Mouse (Mus musculus) intestine, embryonic 14.5 days (tissue): ENCODE results near the gene Tnk1. TPM values are rescaled to one million over a fixed set of nuclear protein-coding genes. Genes with fewer than 3 reads are reported as not detected.

Experiments used
- ATAC-seq: fragments of 200-750 bp; cut with Nextera tagmentation; replicated peaks from 2 replicates; pipeline ENCODE4 v1.8.0; 2017; ENCODE audit warnings: low read depth, moderate number of reproducible peaks, moderate TSS enrichment, moderate library complexity; ENCODE audit not compliant: low FRiP score, low TSS enrichment
- DNase-seq: peaks from one replicate; pipeline ENCODE4 v3.0.0-alpha.2; 2018; ENCODE audit warnings: low spot score
- H3K27ac ChIP-seq: fragments of 300-500 bp; sonication (generic); 2 replicates; pipeline ENCODE4 v1.5.1; 2014; ENCODE audit warnings: low read depth, mild to moderate bottlenecking, control low read depth
- H3K27me3 ChIP-seq: fragments of 300-500 bp; sonication (generic); replicated peaks from 2 replicates; pipeline ENCODE4 v1.6.1; 2014; ENCODE audit warnings: low read length, control low read depth; ENCODE audit not compliant: control insufficient read depth, insufficient read depth
- H3K36me3 ChIP-seq: fragments of 300-500 bp; sonication (generic); 2 replicates; pipeline ENCODE4 v1.6.1; 2014; ENCODE audit warnings: low read length, control low read depth; ENCODE audit not compliant: control insufficient read depth, insufficient read depth
- H3K4me1 ChIP-seq: fragments of 300-500 bp; sonication (generic); replicated peaks from 2 replicates; pipeline ENCODE4 v1.6.1; 2014; ENCODE audit warnings: low read length, control low read depth, mixed read lengths; ENCODE audit not compliant: control insufficient read depth, insufficient read depth
- H3K4me2 ChIP-seq: fragments of 300-500 bp; sonication (generic); 2 replicates; pipeline ENCODE4 v1.6.1; 2014; ENCODE audit warnings: low read length
- H3K4me3 ChIP-seq: fragments of 300-500 bp; sonication (generic); 2 replicates; pipeline ENCODE4 v1.5.1; 2014; ENCODE audit warnings: low read depth, low read length, control low read depth, mixed read lengths
- H3K9ac ChIP-seq: fragments of 300-500 bp; sonication (generic); 2 replicates; pipeline ENCODE4 v1.6.1; 2014; ENCODE audit warnings: mild to moderate bottlenecking, low read length
- H3K9me3 ChIP-seq: fragments of 300-500 bp; sonication (generic); 2 replicates; pipeline ENCODE4 v1.6.1; 2016; ENCODE audit warnings: low read length, control low read depth; ENCODE audit not compliant: control insufficient read depth
- WGBS: fragments of 180-500 bp; shearing (Covaris S2); extraction: QIAGEN DNeasy Blood & Tissue Kit; methylation state at CpG from one replicate; pipeline ENCODE4 v1.1.7; 2014; 5-methylcytosine and 5-hydroxymethylcytosine counted together
- polyA plus RNA-seq: library from polyadenylated mRNA; unstranded; fragments of >200 nt; fragmentation: Nextera tagmentation; extraction: Ambion mirVana; gene quantifications from 2 replicates; pipeline ENCODE4 v1.2.1, GENCODE M21; 2014

Tnk1 gene
- polyA plus RNA-seq, 1 experiment from 2014 or later, result 12.2 TPM

DNA sequence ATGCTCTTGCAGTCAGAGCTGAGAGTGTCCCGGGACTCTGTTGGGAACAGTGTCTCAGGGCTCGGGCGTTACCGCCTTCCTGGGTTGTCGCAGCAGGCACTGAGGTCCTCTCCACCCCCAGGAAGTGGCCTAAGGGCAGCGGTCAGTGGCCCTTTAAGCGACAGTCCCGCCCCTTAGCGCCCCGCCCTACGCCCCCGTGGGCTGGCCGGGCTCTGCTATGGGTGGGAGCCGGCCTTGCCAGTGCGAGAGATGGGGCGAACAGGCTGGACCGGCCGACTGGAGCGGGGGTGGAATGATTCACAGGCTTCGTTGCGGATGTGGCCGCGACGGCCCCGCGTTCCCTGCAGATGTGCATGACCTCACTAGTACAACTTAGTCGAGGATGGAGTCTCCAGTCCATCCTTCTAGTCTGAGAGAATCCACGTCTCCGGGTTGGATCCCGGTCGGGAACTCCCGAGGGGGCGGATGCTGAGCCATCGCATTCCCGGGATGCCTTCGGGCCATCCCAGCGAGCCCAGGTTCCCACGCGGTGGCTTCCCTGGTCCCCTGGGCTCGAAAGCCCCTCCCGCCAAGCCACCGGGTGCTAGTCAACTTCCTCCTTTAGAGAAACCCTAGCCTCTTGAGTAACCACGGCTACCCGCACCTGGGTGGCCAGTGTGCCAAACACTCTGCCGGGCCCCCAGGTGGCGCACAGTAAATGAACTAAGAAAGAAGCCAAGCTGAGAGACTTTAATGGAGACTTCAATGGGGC lies 22.5 kb upstream of the Tnk1 start, which contains the start of gene Kctd11:
TSS of gene Kctd11 (minus strand) at position 554 of the 751 bp plus-strand sequence.
- no peaks in the 10 kb centered on the region for H3K36me3 ChIP-seq
- H3K4me2 ChIP-seq, result peak within 1 kb of the TSS; percentile 69
- under 1% methylated on average over 46 of the region's 46 CpGs for WGBS

DNA sequence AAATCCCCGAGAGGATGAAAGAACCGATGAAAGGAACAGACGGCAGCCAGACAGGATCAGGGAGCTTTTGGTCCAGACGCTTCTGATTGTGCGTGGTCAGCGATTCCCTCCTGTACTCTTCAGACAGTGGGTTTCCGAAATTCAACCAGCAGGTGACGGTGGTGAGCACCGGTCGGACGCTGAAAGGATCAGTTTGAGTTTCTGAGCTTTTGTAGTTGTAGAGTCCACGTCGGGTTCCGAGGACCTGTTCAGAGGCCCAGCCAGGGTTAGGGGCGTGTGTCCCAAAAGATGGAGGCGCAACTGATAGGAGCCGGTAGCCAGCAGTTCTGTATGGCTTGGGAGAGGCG lies 21.9 kb upstream of the Tnk1 start:
- DNase-seq, result peak; percentile 86
- Histone ChIP-seq H3K27me3 (no peaks in the 10 kb centered on the region), H3K4me3 (peak overlapping the region; percentile 52), H3K4me2 (peak overlapping the region; percentile 69), H3K9ac (peak overlapping the region; percentile 55), H3K27ac (peak overlapping the region; percentile 88), H3K4me1 (peaks cover 28% of the 10 kb centered on the region), H3K36me3 (no peaks in the 10 kb centered on the region), H3K9me3 (no peaks in the 10 kb centered on the region)
- 1% methylated on average over 18 of the region's 18 CpGs for WGBS
- peak; percentile 65 for ATAC-seq

More for the DNA sequence above, 22.5 kb upstream of the Tnk1 start, which contains the start of gene Kctd11:
- Histone ChIP-seq H3K27ac (peak within 1 kb of the TSS; percentile 88), H3K4me1 (peaks cover 25% of the 10 kb centered on the region), H3K27me3 (no peaks in the 10 kb centered on the region), H3K9ac (peak within 1 kb of the TSS; percentile 55), H3K9me3 (no peaks in the 10 kb centered on the region), H3K4me3 (peak within 1 kb of the TSS; percentile 52)
- DNase-seq, result peak; percentile 88
- ATAC-seq, result peak; percentile 87

DNA sequence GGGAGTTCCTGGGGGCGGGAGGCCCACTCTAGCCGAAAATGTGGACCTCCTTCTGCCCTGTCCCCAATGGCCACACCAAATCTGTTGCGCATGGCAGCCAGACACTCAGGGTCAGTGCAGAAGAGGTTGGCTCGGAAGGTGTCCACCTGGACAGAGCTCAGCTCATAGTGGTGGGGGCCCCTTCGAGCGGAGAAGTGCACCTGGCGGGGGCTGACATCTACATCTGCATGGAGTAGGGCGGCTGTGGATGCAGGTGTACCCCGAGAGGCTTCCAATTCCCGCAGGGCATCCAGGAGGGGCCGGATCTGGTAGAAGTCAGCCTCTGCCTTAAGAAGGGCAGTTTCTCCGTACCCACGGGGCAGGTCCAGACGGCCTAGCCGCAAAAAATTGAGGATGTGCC lies 21.2 kb upstream of the Tnk1 start:
- DNase-seq, result no peak
- Histone ChIP-seq H3K9me3 (no peaks in the 10 kb centered on the region), H3K4me3 (peak overlapping the region; percentile 52), H3K9ac (peak overlapping the region; percentile 55), H3K27me3 (no peaks in the 10 kb centered on the region), H3K36me3 (no peaks in the 10 kb centered on the region), H3K4me2 (peak overlapping the region; percentile 69), H3K4me1 (peaks cover 28% of the 10 kb centered on the region), H3K27ac (no peak overlapping the region)
- WGBS, result 47% methylated on average over 15 of the region's 15 CpGs
- ATAC-seq, result no peak

DNA sequence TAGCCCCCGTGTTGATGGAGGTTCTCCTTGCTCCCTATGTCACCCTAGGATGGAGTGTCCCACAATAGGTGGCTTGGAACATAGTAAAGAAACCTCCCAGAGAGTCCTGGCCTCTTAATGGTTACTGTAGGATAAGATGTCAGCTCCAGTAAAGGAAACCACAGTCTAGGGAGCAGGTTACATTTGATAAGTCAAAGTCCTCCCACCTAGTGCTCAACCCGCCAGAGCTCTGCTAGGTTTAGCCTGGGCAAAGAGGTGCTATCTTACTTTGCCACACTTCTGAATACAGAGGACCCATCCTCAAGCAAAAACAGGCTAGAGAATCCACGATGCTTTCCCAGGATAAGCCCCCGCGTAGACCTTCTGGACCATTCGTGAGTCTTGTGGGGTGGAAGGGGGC lies 20.4 kb upstream of the Tnk1 start:
- Histone ChIP-seq H3K9me3 (no peaks in the 10 kb centered on the region), H3K36me3 (no peaks in the 10 kb centered on the region), H3K4me2 (peak overlapping the region; percentile 69), H3K4me3 (no peak overlapping the region), H3K27me3 (no peaks in the 10 kb centered on the region), H3K9ac (no peak overlapping the region), H3K4me1 (peaks cover 28% of the 10 kb centered on the region), H3K27ac (no peak overlapping the region)
- DNase-seq (no peak), ATAC-seq (no peak)
- WGBS, result 85% methylated on average over 6 of the region's 6 CpGs

DNA sequence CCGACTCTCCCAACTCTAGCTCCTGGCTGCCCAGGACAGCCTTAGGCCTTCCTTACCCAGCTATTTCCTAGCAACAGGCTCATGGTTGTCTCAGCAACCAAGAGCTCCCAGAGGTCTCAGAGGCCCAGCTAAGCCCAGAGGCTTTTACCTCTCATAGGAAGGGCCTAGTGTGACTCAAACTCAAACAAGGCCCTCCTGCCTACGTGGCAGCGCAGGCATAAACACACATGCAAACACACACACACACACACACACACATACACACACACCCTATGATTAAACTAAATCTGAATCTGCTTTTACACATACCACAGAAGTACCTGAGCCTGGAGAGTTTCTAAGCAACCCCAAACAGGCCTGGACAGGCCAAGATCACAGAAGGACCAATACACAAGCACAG lies 19.9 kb upstream of the Tnk1 start:
- H3K9me3 ChIP-seq, result no peaks in the 10 kb centered on the region
- H3K36me3 ChIP-seq, result no peaks in the 10 kb centered on the region
- H3K4me2 ChIP-seq, result no peak overlapping the region
- 84% methylated on average over 3 of the region's 3 CpGs for WGBS
- H3K27ac ChIP-seq, result no peak overlapping the region
- no peak overlapping the region for H3K4me3 ChIP-seq
- no peak for DNase-seq
- H3K9ac ChIP-seq, result no peak overlapping the region
- no peak for ATAC-seq
- H3K4me1 ChIP-seq, result peaks cover 28% of the 10 kb centered on the region
- H3K27me3 ChIP-seq, result no peaks in the 10 kb centered on the region

DNA sequence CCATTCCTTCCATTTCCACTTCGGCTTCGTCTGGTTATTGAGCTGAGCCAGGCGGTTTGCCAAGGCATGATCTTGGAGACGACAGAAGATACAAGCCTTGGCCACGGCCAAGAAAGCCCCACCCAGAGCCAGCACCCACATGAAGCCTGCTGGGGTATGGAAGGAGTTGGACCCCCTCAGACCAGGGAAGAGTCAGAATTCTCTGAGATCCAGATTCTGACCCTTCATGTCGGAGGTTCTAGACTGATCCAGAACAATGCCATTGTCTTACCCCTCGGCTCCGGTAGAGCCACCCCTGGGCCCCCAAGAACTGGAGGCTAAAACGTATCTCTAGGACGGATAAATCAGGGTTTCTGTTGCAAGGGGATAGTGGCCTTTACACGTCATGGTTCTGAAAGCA lies 19.3 kb upstream of the Tnk1 start, which contains the start of gene Tmem95:
TSS of gene Tmem95 (minus strand) at position 141 of the 400 bp plus-strand sequence.
- Histone ChIP-seq H3K4me1 (peaks cover 28% of the 10 kb centered on the region), H3K36me3 (no peaks in the 10 kb centered on the region), H3K9me3 (no peaks in the 10 kb centered on the region), H3K4me3 (no peak within 1 kb of the TSS), H3K27ac (peak within 1 kb of the TSS; percentile 22; the same call in 1 of the 2 replicates), H3K4me2 (peak within 1 kb of the TSS; percentile 16; the same call in 1 of the 2 replicates), H3K9ac (no peak within 1 kb of the TSS), H3K27me3 (no peaks in the 10 kb centered on the region)
- WGBS, result 89% methylated on average over 11 of the region's 11 CpGs
- no peak for DNase-seq
- no peak for ATAC-seq

DNA sequence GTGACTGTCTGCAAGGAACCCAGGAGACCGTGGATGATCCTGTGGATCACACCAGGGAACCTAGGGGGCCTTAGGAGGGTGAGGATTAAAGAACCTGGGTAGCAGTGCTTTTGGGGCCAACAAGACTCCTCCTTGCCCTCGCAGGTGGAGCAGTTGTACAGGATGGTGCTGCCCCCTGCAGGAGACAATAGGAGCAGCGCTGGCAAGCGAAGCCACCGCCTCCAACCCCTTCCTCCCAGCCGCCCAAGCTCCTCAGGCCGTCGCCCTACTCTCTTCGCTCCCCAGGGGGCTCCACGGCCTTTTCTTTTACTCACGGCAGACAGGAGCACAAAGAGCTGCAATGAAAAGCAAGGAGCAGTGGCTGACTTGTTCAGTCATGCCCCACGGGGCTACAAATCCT lies 18.3 kb upstream of the Tnk1 start:
- DNase-seq (peak; percentile 93), ATAC-seq (0 out of 2 replicates have a peak, but pooled peaks have one; percentile 6)
- no peak overlapping the region for H3K4me3 ChIP-seq
- H3K27ac ChIP-seq, result peak overlapping the region; percentile 22; the same call in 1 of the 2 replicates
- H3K4me2 ChIP-seq, result peak overlapping the region; percentile 16; the same call in 1 of the 2 replicates
- no peaks in the 10 kb centered on the region for H3K9me3 ChIP-seq
- no peaks in the 10 kb centered on the region for H3K36me3 ChIP-seq
- 5% methylated on average over 12 of the region's 12 CpGs for WGBS
- no peaks in the 10 kb centered on the region for H3K27me3 ChIP-seq
- H3K4me1 ChIP-seq, result peaks cover 28% of the 10 kb centered on the region
- H3K9ac ChIP-seq, result no peak overlapping the region

DNA sequence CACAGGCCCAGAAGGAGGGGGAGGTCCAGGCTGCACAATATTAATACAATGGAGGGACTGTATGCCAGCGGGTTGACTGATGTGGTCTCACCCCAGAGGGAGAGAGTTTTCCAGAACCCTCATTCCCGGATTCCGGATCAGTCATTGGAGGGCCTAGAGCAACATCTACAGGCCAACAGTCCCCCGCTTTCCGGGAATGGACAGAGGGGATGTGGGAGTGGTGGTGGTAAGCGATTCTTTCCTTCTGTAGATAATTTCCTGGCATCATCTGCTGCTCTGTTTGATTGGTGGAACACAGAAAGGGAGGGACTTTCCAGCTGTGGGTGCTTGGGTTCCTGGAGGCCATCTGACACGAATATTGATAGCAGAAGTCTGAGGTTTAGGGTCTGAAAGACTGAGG lies 17.7 kb upstream of the Tnk1 start:
- ATAC-seq (no peak), DNase-seq (no peak)
- no peak overlapping the region for H3K4me2 ChIP-seq
- 48% methylated on average over 7 of the region's 7 CpGs for whole genome bisulfite sequencing
- 0 out of 2 replicates have a peak overlapping the region, but pooled peaks have one; percentile 8 for H3K27ac ChIP-seq
- H3K36me3 ChIP-seq, result no peaks in the 10 kb centered on the region
- H3K4me3 ChIP-seq, result no peak overlapping the region
- H3K9me3 ChIP-seq, result no peaks in the 10 kb centered on the region
- peaks cover 21% of the 10 kb centered on the region for H3K4me1 ChIP-seq
- no peak overlapping the region for H3K9ac ChIP-seq
- H3K27me3 ChIP-seq, result no peaks in the 10 kb centered on the region

DNA sequence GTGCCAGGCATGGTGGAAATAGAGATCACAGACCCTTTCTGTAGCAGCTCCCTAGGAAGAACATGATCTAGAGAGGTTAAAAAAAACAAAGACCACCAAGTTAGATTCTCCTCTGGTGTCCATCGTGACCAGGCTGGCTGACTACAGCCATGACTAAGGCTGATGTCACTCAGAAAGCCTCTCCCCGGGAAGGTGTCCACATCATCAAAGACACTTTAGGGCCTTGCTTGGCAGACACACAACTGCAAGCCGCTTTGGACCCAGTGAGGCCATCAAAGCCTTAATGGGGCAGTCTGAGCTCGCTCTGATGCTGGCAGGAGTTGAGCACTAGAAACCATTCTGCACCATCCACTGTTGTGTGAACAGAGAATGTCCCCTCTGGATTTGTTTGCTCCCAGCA lies 13.9 kb upstream of the Tnk1 start:
- H3K9ac ChIP-seq, result no peak overlapping the region
- no peak overlapping the region for H3K27ac ChIP-seq
- no peaks in the 10 kb centered on the region for H3K27me3 ChIP-seq
- no peaks in the 10 kb centered on the region for H3K9me3 ChIP-seq
- peaks cover 7% of the 10 kb centered on the region; the same call in 1 of the 2 replicates for H3K4me1 ChIP-seq
- H3K4me3 ChIP-seq, result no peak overlapping the region
- DNase-seq, result no peak
- ATAC-seq, result no peak
- no peaks in the 10 kb centered on the region for H3K36me3 ChIP-seq
- no peak overlapping the region for H3K4me2 ChIP-seq
- WGBS, result 78% methylated on average over 4 of the region's 4 CpGs
